Mouse (Mus musculus): ENCODE results near the gene Tstd2. TPM values are rescaled to one million over a fixed set of nuclear protein-coding genes. Genes with fewer than 3 reads are reported as not detected.

The Tstd2 gene
- polyA plus RNA-seq, 1 experiment from 2014 or later = 62.9 TPM

- 64% methylated on average over 15 of the region's 15 CpGs for WGBS
- H3K27ac ChIP-seq = no peak overlapping the region
Observed at GRCm38 (mm10) chr4:46094916-46095825, 43.3 kb downstream of the Tstd2 start.

GRCm38 (mm10) chr4:46092429-46093076 is 45.9 kb downstream of the Tstd2 start:
- no peak overlapping the region for H3K4me2 ChIP-seq (replicated peaks)
- H3K9me3 ChIP-seq = no peaks in the 10 kb centered on the region
- H3K36me3 ChIP-seq = no peaks in the 10 kb centered on the region
- H3K4me3 ChIP-seq = no peak overlapping the region
- H3K9ac ChIP-seq = no peak overlapping the region
- H3K27ac ChIP-seq = no peak overlapping the region
- WGBS = 80% methylated on average over 5 of the region's 5 CpGs
- ATAC-seq (ENCODE audit: insufficient number of reproducible peaks, insufficient read depth, low FRiP score, low TSS enrichment) = no peak
- no peaks in the 10 kb centered on the region for H3K27me3 ChIP-seq
- no peaks in the 10 kb centered on the region; the same call in 1 of the 2 replicates for H3K4me1 ChIP-seq

More at GRCm38 (mm10) chr4:46094916-46095825, 43.3 kb downstream of the Tstd2 start:
- no peak for ATAC-seq (ENCODE audit: insufficient number of reproducible peaks, insufficient read depth, low FRiP score, low TSS enrichment)
- no peaks in the 10 kb centered on the region; the same call in 1 of the 2 replicates for H3K4me1 ChIP-seq
- no peak overlapping the region for H3K4me2 ChIP-seq (replicated peaks)
- H3K36me3 ChIP-seq = no peaks in the 10 kb centered on the region
- no peak overlapping the region for H3K9ac ChIP-seq
- H3K9me3 ChIP-seq = no peaks in the 10 kb centered on the region
- no peaks in the 10 kb centered on the region for H3K27me3 ChIP-seq
- no peak overlapping the region for H3K4me3 ChIP-seq

- H3K27ac ChIP-seq = no peak overlapping the region
- no peak overlapping the region for H3K9ac ChIP-seq
- H3K36me3 ChIP-seq = no peaks in the 10 kb centered on the region
- H3K4me2 ChIP-seq (replicated peaks) = no peak overlapping the region
- WGBS = 91% methylated on average over 14 of the region's 14 CpGs
- H3K27me3 ChIP-seq = no peaks in the 10 kb centered on the region
- ATAC-seq (ENCODE audit: insufficient number of reproducible peaks, insufficient read depth, low FRiP score, low TSS enrichment) = no peak
- H3K9me3 ChIP-seq = no peaks in the 10 kb centered on the region
- no peak overlapping the region for H3K4me3 ChIP-seq
- no peaks in the 10 kb centered on the region; the same call in 1 of the 2 replicates for H3K4me1 ChIP-seq
Observed at GRCm38 (mm10) chr4:46089524-46090125, 48.9 kb downstream of the Tstd2 start.

- WGBS = 27% methylated on average over 5 of the region's 5 CpGs
- no peak for ATAC-seq (ENCODE audit: insufficient number of reproducible peaks, insufficient read depth, low FRiP score, low TSS enrichment)
Observed at GRCm38 (mm10) chr4:46087852-46088251, 50.6 kb downstream of the Tstd2 start.

GRCm38 (mm10) chr4:46087427-46087771 is 51.1 kb downstream of the Tstd2 start:
- no peak overlapping the region for H3K4me2 ChIP-seq (replicated peaks)
- no peak overlapping the region for H3K9ac ChIP-seq
- no peaks in the 10 kb centered on the region; the same call in 1 of the 2 replicates for H3K4me1 ChIP-seq
- no peak for ATAC-seq (ENCODE audit: insufficient number of reproducible peaks, insufficient read depth, low FRiP score, low TSS enrichment)
- no peaks in the 10 kb centered on the region for H3K27me3 ChIP-seq
- 74% methylated on average over 7 of the region's 7 CpGs for WGBS
- no peaks in the 10 kb centered on the region for H3K36me3 ChIP-seq
- no peak overlapping the region for H3K4me3 ChIP-seq
- no peaks in the 10 kb centered on the region for H3K9me3 ChIP-seq
- H3K27ac ChIP-seq = no peak overlapping the region

More at GRCm38 (mm10) chr4:46087852-46088251, 50.6 kb downstream of the Tstd2 start:
- H3K4me2 ChIP-seq (replicated peaks) = no peak overlapping the region
- H3K27ac ChIP-seq = no peak overlapping the region
- no peaks in the 10 kb centered on the region for H3K36me3 ChIP-seq
- no peaks in the 10 kb centered on the region for H3K9me3 ChIP-seq
- H3K4me1 ChIP-seq = no peaks in the 10 kb centered on the region; the same call in 1 of the 2 replicates
- no peak overlapping the region for H3K4me3 ChIP-seq
- H3K27me3 ChIP-seq = no peaks in the 10 kb centered on the region
- no peak overlapping the region for H3K9ac ChIP-seq

- Histone ChIP-seq H3K4me3 (no peak overlapping the region), H3K4me1 (no peaks in the 10 kb centered on the region; the same call in 1 of the 2 replicates), H3K4me2 (replicated peaks) (no peak overlapping the region), H3K27ac (no peak overlapping the region), H3K9me3 (no peaks in the 10 kb centered on the region), H3K9ac (no peak overlapping the region), H3K36me3 (no peaks in the 10 kb centered on the region), H3K27me3 (no peaks in the 10 kb centered on the region)
- ATAC-seq (ENCODE audit: insufficient number of reproducible peaks, insufficient read depth, low FRiP score, low TSS enrichment) = no peak
- 77% methylated on average over 18 of the region's 18 CpGs for WGBS
Observed at GRCm38 (mm10) chr4:46086718-46087426, 51.6 kb downstream of the Tstd2 start.

GRCm38 (mm10) chr4:46085223-46085811 is 53.2 kb downstream of the Tstd2 start:
- Histone ChIP-seq H3K27ac (no peak overlapping the region), H3K27me3 (no peaks in the 10 kb centered on the region), H3K9ac (no peak overlapping the region), H3K4me3 (no peak overlapping the region), H3K36me3 (no peaks in the 10 kb centered on the region), H3K4me2 (replicated peaks) (no peak overlapping the region), H3K4me1 (no peaks in the 10 kb centered on the region), H3K9me3 (no peaks in the 10 kb centered on the region)
- no peak for ATAC-seq (ENCODE audit: insufficient number of reproducible peaks, insufficient read depth, low FRiP score, low TSS enrichment)
- WGBS = 65% methylated on average over 9 of the region's 9 CpGs

- Histone ChIP-seq H3K9me3 (no peaks in the 10 kb centered on the region), H3K27me3 (no peaks in the 10 kb centered on the region), H3K36me3 (no peaks in the 10 kb centered on the region), H3K27ac (no peak overlapping the region), H3K4me3 (no peak overlapping the region), H3K9ac (no peak overlapping the region), H3K4me1 (no peaks in the 10 kb centered on the region), H3K4me2 (replicated peaks) (no peak overlapping the region)
- WGBS = 71% methylated on average over 9 of the region's 9 CpGs
- ATAC-seq (ENCODE audit: insufficient number of reproducible peaks, insufficient read depth, low FRiP score, low TSS enrichment) = no peak
Observed at GRCm38 (mm10) chr4:46084416-46085172, 53.9 kb downstream of the Tstd2 start.

GRCm38 (mm10) chr4:46082555-46082954 is 55.9 kb downstream of the Tstd2 start:
- no peaks in the 10 kb centered on the region for H3K36me3 ChIP-seq
- no peaks in the 10 kb centered on the region for H3K27me3 ChIP-seq
- H3K4me3 ChIP-seq = no peak overlapping the region
- H3K9ac ChIP-seq = no peak overlapping the region
- no peaks in the 10 kb centered on the region for H3K4me1 ChIP-seq
- ATAC-seq (ENCODE audit: insufficient number of reproducible peaks, insufficient read depth, low FRiP score, low TSS enrichment) = no peak
- no peak overlapping the region for H3K4me2 ChIP-seq (replicated peaks)
- H3K27ac ChIP-seq = no peak overlapping the region
- no peaks in the 10 kb centered on the region for H3K9me3 ChIP-seq
- 65% methylated on average over 11 of the region's 11 CpGs for WGBS

GRCm38 (mm10) chr4:46080261-46080660 is 58.2 kb downstream of the Tstd2 start:
- Histone ChIP-seq H3K9ac (no peak overlapping the region), H3K9me3 (no peaks in the 10 kb centered on the region), H3K27me3 (no peaks in the 10 kb centered on the region), H3K36me3 (no peaks in the 10 kb centered on the region), H3K4me1 (no peaks in the 10 kb centered on the region), H3K27ac (no peak overlapping the region), H3K4me3 (no peak overlapping the region), H3K4me2 (replicated peaks) (no peak overlapping the region)
- no peak for ATAC-seq (ENCODE audit: insufficient number of reproducible peaks, insufficient read depth, low FRiP score, low TSS enrichment)
- 88% methylated on average over 4 of the region's 4 CpGs for WGBS

All from embryonic facial prominence, embryonic 12.5 days (tissue).